Mouse (Mus musculus) stomach, postnatal 0 days (tissue): Measurements from ENCODE around the gene Gucy2d.

ENCODE experiments used
- CTCF ChIP-seq: IDR thresholded peaks from 2 replicates; pipeline ENCODE4 v1.5.1; 2016; ENCODE audit warnings: antibody characterized with exemption, low read depth, mild to moderate bottlenecking, moderate library complexity
- EP300 ChIP-seq: optimal IDR thresholded peaks from 2 replicates; pipeline ENCODE3; 2016; ENCODE audit warnings: antibody characterized with exemption

DNA sequence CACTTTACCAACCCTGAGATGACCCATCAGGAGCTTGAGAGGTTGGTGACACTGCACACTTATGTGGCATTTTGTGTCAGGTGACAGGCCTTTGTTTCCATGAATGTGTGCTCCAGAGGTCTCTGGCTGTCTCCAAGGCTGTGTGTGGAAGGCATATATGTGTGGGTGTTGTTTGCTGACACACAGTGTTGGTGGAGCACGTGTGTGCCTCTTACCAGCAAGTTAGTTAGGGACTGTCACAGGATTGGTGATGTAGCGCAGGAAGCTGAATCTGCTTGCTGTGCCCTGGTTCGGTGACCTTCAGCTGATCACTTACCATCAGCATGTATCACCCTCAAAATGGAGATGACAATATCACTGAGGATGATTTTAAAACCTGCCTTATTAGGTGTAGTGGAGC is 44.7 kb downstream of the Gucy2d start:
- TF ChIP-seq CTCF (no peak), EP300 (no peak)
